Mouse (Mus musculus): ENCODE results near the gene Acbd5. TPM values are rescaled to one million over a fixed set of nuclear protein-coding genes. Genes with fewer than 3 reads are reported as not detected.

Gene Acbd5
- total RNA-seq, 1 experiment from 2014 or later: 43.0 TPM

GRCm38 (mm10) chr2:23048006-23048405 is 20.0 kb upstream of the Acbd5 start:
- no peak for ATAC-seq (replicated peaks in 1 of 2; ENCODE audit: insufficient read depth in 1 of 2, low FRiP score in 2 of 2, low TSS enrichment in 1 of 2, low read depth in 1 of 2, poor library complexity in 2 of 2, severe bottlenecking in 2 of 2)

- ATAC-seq (replicated peaks in 1 of 2; ENCODE audit: insufficient read depth in 1 of 2, low FRiP score in 2 of 2, low TSS enrichment in 1 of 2, low read depth in 1 of 2, poor library complexity in 2 of 2, severe bottlenecking in 2 of 2): no peak
These were observed 16.1 kb upstream of the Acbd5 start for GRCm38 (mm10) chr2:23051890-23052289.

GRCm38 (mm10) chr2:23052523-23052922 is 15.4 kb upstream of the Acbd5 start:
- peak; percentile 93 to 98 for ATAC-seq (replicated peaks in 1 of 2; ENCODE audit: insufficient read depth in 1 of 2, low FRiP score in 2 of 2, low TSS enrichment in 1 of 2, low read depth in 1 of 2, poor library complexity in 2 of 2, severe bottlenecking in 2 of 2)

GRCm38 (mm10) chr2:23068370-23068737 is 387 bp downstream of the Acbd5 start:
- peak; percentile 4 to 23 for ATAC-seq (replicated peaks in 1 of 2; ENCODE audit: insufficient read depth in 1 of 2, low FRiP score in 2 of 2, low TSS enrichment in 1 of 2, low read depth in 1 of 2, poor library complexity in 2 of 2, severe bottlenecking in 2 of 2)

GRCm38 (mm10) chr2:23068894-23069744 is 1.2 kb downstream of the Acbd5 start:
- peak; percentile 69 to 79 for ATAC-seq (replicated peaks in 1 of 2; ENCODE audit: insufficient read depth in 1 of 2, low FRiP score in 2 of 2, low TSS enrichment in 1 of 2, low read depth in 1 of 2, poor library complexity in 2 of 2, severe bottlenecking in 2 of 2)

- ATAC-seq (replicated peaks in 1 of 2; ENCODE audit: insufficient read depth in 1 of 2, low FRiP score in 2 of 2, low TSS enrichment in 1 of 2, low read depth in 1 of 2, poor library complexity in 2 of 2, severe bottlenecking in 2 of 2): no peak
These were observed 2.5 kb downstream of the Acbd5 start for GRCm38 (mm10) chr2:23070491-23070890.

- ATAC-seq (replicated peaks in 1 of 2; ENCODE audit: insufficient read depth in 1 of 2, low FRiP score in 2 of 2, low TSS enrichment in 1 of 2, low read depth in 1 of 2, poor library complexity in 2 of 2, severe bottlenecking in 2 of 2): no peak
These were observed 3.4 kb downstream of the Acbd5 start for GRCm38 (mm10) chr2:23071406-23071805.

GRCm38 (mm10) chr2:23075846-23076245 is 7.9 kb downstream of the Acbd5 start:
- no peak for ATAC-seq (replicated peaks in 1 of 2; ENCODE audit: insufficient read depth in 1 of 2, low FRiP score in 2 of 2, low TSS enrichment in 1 of 2, low read depth in 1 of 2, poor library complexity in 2 of 2, severe bottlenecking in 2 of 2)

GRCm38 (mm10) chr2:23076783-23077182 is 8.8 kb downstream of the Acbd5 start:
- ATAC-seq (replicated peaks in 1 of 2; ENCODE audit: insufficient read depth in 1 of 2, low FRiP score in 2 of 2, low TSS enrichment in 1 of 2, low read depth in 1 of 2, poor library complexity in 2 of 2, severe bottlenecking in 2 of 2): no peak

GRCm38 (mm10) chr2:23077693-23078092 is 9.7 kb downstream of the Acbd5 start:
- ATAC-seq (replicated peaks in 1 of 2; ENCODE audit: insufficient read depth in 1 of 2, low FRiP score in 2 of 2, low TSS enrichment in 1 of 2, low read depth in 1 of 2, poor library complexity in 2 of 2, severe bottlenecking in 2 of 2): no peak

GRCm38 (mm10) chr2:23078588-23078987 is 10.6 kb downstream of the Acbd5 start:
- ATAC-seq (replicated peaks in 1 of 2; ENCODE audit: insufficient read depth in 1 of 2, low FRiP score in 2 of 2, low TSS enrichment in 1 of 2, low read depth in 1 of 2, poor library complexity in 2 of 2, severe bottlenecking in 2 of 2): no peak

- ATAC-seq (replicated peaks in 1 of 2; ENCODE audit: insufficient read depth in 1 of 2, low FRiP score in 2 of 2, low TSS enrichment in 1 of 2, low read depth in 1 of 2, poor library complexity in 2 of 2, severe bottlenecking in 2 of 2): no peak
These were observed 16.6 kb downstream of the Acbd5 start for GRCm38 (mm10) chr2:23084540-23084939.

GRCm38 (mm10) chr2:23092216-23092615 is 24.2 kb downstream of the Acbd5 start:
- ATAC-seq (replicated peaks in 1 of 2; ENCODE audit: insufficient read depth in 1 of 2, low FRiP score in 2 of 2, low TSS enrichment in 1 of 2, low read depth in 1 of 2, poor library complexity in 2 of 2, severe bottlenecking in 2 of 2): peak; percentile 56 to 72; a peak in 2 of 4 replicates

GRCm38 (mm10) chr2:23097028-23097427 is 29.1 kb downstream of the Acbd5 start:
- ATAC-seq (replicated peaks in 1 of 2; ENCODE audit: insufficient read depth in 1 of 2, low FRiP score in 2 of 2, low TSS enrichment in 1 of 2, low read depth in 1 of 2, poor library complexity in 2 of 2, severe bottlenecking in 2 of 2): no peak

GRCm38 (mm10) chr2:23102266-23102665 is 34.3 kb downstream of the Acbd5 start:
- no peak for ATAC-seq (replicated peaks in 1 of 2; ENCODE audit: insufficient read depth in 1 of 2, low FRiP score in 2 of 2, low TSS enrichment in 1 of 2, low read depth in 1 of 2, poor library complexity in 2 of 2, severe bottlenecking in 2 of 2)

GRCm38 (mm10) chr2:23119573-23119972 is 51.6 kb downstream of the Acbd5 start:
- no peak for ATAC-seq (replicated peaks in 1 of 2; ENCODE audit: insufficient read depth in 1 of 2, low FRiP score in 2 of 2, low TSS enrichment in 1 of 2, low read depth in 1 of 2, poor library complexity in 2 of 2, severe bottlenecking in 2 of 2)

- no peak for ATAC-seq (replicated peaks in 1 of 2; ENCODE audit: insufficient read depth in 1 of 2, low FRiP score in 2 of 2, low TSS enrichment in 1 of 2, low read depth in 1 of 2, poor library complexity in 2 of 2, severe bottlenecking in 2 of 2)
These were observed 87.2 kb downstream of the Acbd5 start for GRCm38 (mm10) chr2:23155199-23155621.

GRCm38 (mm10) chr2:23155777-23156607 is 88.0 kb downstream of the Acbd5 start, which contains the start of the genes Mastl and Yme1l1:
TSS of gene Mastl (minus strand) at chr2:23156024.
TSS of gene Yme1l1 (plus strand) at chr2:23156369.
- peak; percentile 89 to 92 for ATAC-seq (replicated peaks in 1 of 2; ENCODE audit: insufficient read depth in 1 of 2, low FRiP score in 2 of 2, low TSS enrichment in 1 of 2, low read depth in 1 of 2, poor library complexity in 2 of 2, severe bottlenecking in 2 of 2)

All from hematopoietic stem cell, adult 5-6 weeks (primary cell).